Mouse (Mus musculus): ENCODE data around the gene Zscan21. TPM values are rescaled to one million over a fixed set of nuclear protein-coding genes. Genes with fewer than 3 reads are reported as not detected.

Gene Zscan21
- polyA plus RNA-seq, 1 experiment from 2014 or later: 44.2 TPM

GRCm38 (mm10) chr5:138084996-138085395, 31.7 kb upstream of the Zscan21 start, which contains the start of gene Zkscan1:
Gene Zkscan1 (plus strand): TSS chr5:138085084.
- peak within 1 kb of the TSS; percentile 99 for H3K4me3 ChIP-seq (replicated peaks; ENCODE audit: low read length)
- no peaks in the 10 kb centered on the region for H3K36me3 ChIP-seq (ENCODE audit: control insufficient read depth, insufficient read depth, low read length)
- H3K27ac ChIP-seq (ENCODE audit: low read length): peak within 1 kb of the TSS; percentile 93
- H3K9ac ChIP-seq (ENCODE audit: low read length): peak within 1 kb of the TSS; percentile 99
- no peaks in the 10 kb centered on the region for H3K9me3 ChIP-seq (replicated peaks; ENCODE audit: control insufficient read depth, low read length)
- no peaks in the 10 kb centered on the region for H3K27me3 ChIP-seq (ENCODE audit: control insufficient read depth, insufficient read depth, low read length)
- peak; percentile 92; the same call in 1 of the 2 replicates for ATAC-seq (ENCODE audit: insufficient read depth, low FRiP score)
- peak within 1 kb of the TSS; percentile 76 for H3K4me2 ChIP-seq (ENCODE audit: low read depth, low read length)
- peaks cover 6% of the 10 kb centered on the region for H3K4me1 ChIP-seq (ENCODE audit: control insufficient read depth, insufficient read depth, low read length)
- under 1% methylated on average over 27 of the region's 27 CpGs for WGBS

GRCm38 (mm10) chr5:138085421-138085911, 31.2 kb upstream of the Zscan21 start:
- H3K27me3 ChIP-seq (ENCODE audit: control insufficient read depth, insufficient read depth, low read length): no peaks in the 10 kb centered on the region
- H3K9me3 ChIP-seq (replicated peaks; ENCODE audit: control insufficient read depth, low read length): no peaks in the 10 kb centered on the region
- H3K4me1 ChIP-seq (ENCODE audit: control insufficient read depth, insufficient read depth, low read length): peaks cover 6% of the 10 kb centered on the region
- peak overlapping the region; percentile 76 for H3K4me2 ChIP-seq (ENCODE audit: low read depth, low read length)
- H3K27ac ChIP-seq (ENCODE audit: low read length): peak overlapping the region; percentile 93
- H3K9ac ChIP-seq (ENCODE audit: low read length): peak overlapping the region; percentile 99
- no peaks in the 10 kb centered on the region for H3K36me3 ChIP-seq (ENCODE audit: control insufficient read depth, insufficient read depth, low read length)
- ATAC-seq (ENCODE audit: insufficient read depth, low FRiP score): no peak
- peak overlapping the region; percentile 99 for H3K4me3 ChIP-seq (replicated peaks; ENCODE audit: low read length)
- under 1% methylated on average over 18 of the region's 18 CpGs for WGBS

GRCm38 (mm10) chr5:138086842-138087241, 29.9 kb upstream of the Zscan21 start:
- ATAC-seq (ENCODE audit: insufficient read depth, low FRiP score): no peak
- no peak overlapping the region for H3K4me3 ChIP-seq (replicated peaks; ENCODE audit: low read length)
- H3K36me3 ChIP-seq (ENCODE audit: control insufficient read depth, insufficient read depth, low read length): no peaks in the 10 kb centered on the region
- H3K27ac ChIP-seq (ENCODE audit: low read length): no peak overlapping the region
- H3K9me3 ChIP-seq (replicated peaks; ENCODE audit: control insufficient read depth, low read length): no peaks in the 10 kb centered on the region
- no peak overlapping the region for H3K9ac ChIP-seq (ENCODE audit: low read length)
- H3K4me1 ChIP-seq (ENCODE audit: control insufficient read depth, insufficient read depth, low read length): peaks cover 6% of the 10 kb centered on the region
- WGBS: 73% methylated on average over 3 of the region's 3 CpGs
- peak overlapping the region; percentile 76; the same call in 1 of the 2 replicates for H3K4me2 ChIP-seq (ENCODE audit: low read depth, low read length)
- H3K27me3 ChIP-seq (ENCODE audit: control insufficient read depth, insufficient read depth, low read length): no peaks in the 10 kb centered on the region

- Histone ChIP-seq H3K27ac (ENCODE audit: low read length) (peak overlapping the region; percentile 64; the same call in 1 of the 2 replicates), H3K4me2 (ENCODE audit: low read depth, low read length) (peak overlapping the region; percentile 11; the same call in 1 of the 2 replicates)
- ATAC-seq (ENCODE audit: insufficient read depth, low FRiP score): no peak
Measured at GRCm38 (mm10) chr5:138088366-138088765, 28.3 kb upstream of the Zscan21 start.

GRCm38 (mm10) chr5:138089108-138089551, 27.6 kb upstream of the Zscan21 start:
- H3K36me3 ChIP-seq (ENCODE audit: control insufficient read depth, insufficient read depth, low read length): no peaks in the 10 kb centered on the region
- peak; percentile 77 for ATAC-seq (ENCODE audit: insufficient read depth, low FRiP score)
- no peaks in the 10 kb centered on the region for H3K9me3 ChIP-seq (replicated peaks; ENCODE audit: control insufficient read depth, low read length)
- no peak overlapping the region for H3K4me3 ChIP-seq (replicated peaks; ENCODE audit: low read length)
- 60% methylated on average over 6 of the region's 6 CpGs for WGBS
- H3K4me1 ChIP-seq (ENCODE audit: control insufficient read depth, insufficient read depth, low read length): peaks cover 6% of the 10 kb centered on the region
- H3K9ac ChIP-seq (ENCODE audit: low read length): no peak overlapping the region
- H3K4me2 ChIP-seq (ENCODE audit: low read depth, low read length): 0 out of 2 replicates have a peak overlapping the region, but pooled peaks have one; percentile 11
- H3K27me3 ChIP-seq (ENCODE audit: control insufficient read depth, insufficient read depth, low read length): no peaks in the 10 kb centered on the region
- H3K27ac ChIP-seq (ENCODE audit: low read length): peak overlapping the region; percentile 64

More at GRCm38 (mm10) chr5:138088366-138088765, 28.3 kb upstream of the Zscan21 start:
- H3K4me1 ChIP-seq (ENCODE audit: control insufficient read depth, insufficient read depth, low read length): peaks cover 6% of the 10 kb centered on the region
- no peaks in the 10 kb centered on the region for H3K27me3 ChIP-seq (ENCODE audit: control insufficient read depth, insufficient read depth, low read length)
- no peak overlapping the region for H3K4me3 ChIP-seq (replicated peaks; ENCODE audit: low read length)
- H3K9ac ChIP-seq (ENCODE audit: low read length): no peak overlapping the region
- 69% methylated on average over 3 of the region's 3 CpGs for WGBS
- H3K36me3 ChIP-seq (ENCODE audit: control insufficient read depth, insufficient read depth, low read length): no peaks in the 10 kb centered on the region
- no peaks in the 10 kb centered on the region for H3K9me3 ChIP-seq (replicated peaks; ENCODE audit: control insufficient read depth, low read length)

- H3K9ac ChIP-seq (ENCODE audit: low read length): no peak overlapping the region
- H3K27ac ChIP-seq (ENCODE audit: low read length): no peak overlapping the region
- no peaks in the 10 kb centered on the region for H3K27me3 ChIP-seq (ENCODE audit: control insufficient read depth, insufficient read depth, low read length)
- 75% methylated on average over 3 of the region's 3 CpGs for WGBS
- H3K4me3 ChIP-seq (replicated peaks; ENCODE audit: low read length): no peak overlapping the region
- H3K4me1 ChIP-seq (ENCODE audit: control insufficient read depth, insufficient read depth, low read length): peaks cover 2% of the 10 kb centered on the region; the same call in 1 of the 2 replicates
- H3K9me3 ChIP-seq (replicated peaks; ENCODE audit: control insufficient read depth, low read length): no peaks in the 10 kb centered on the region
- no peak for ATAC-seq (ENCODE audit: insufficient read depth, low FRiP score)
- H3K4me2 ChIP-seq (ENCODE audit: low read depth, low read length): no peak overlapping the region
- no peaks in the 10 kb centered on the region for H3K36me3 ChIP-seq (ENCODE audit: control insufficient read depth, insufficient read depth, low read length)
Measured at GRCm38 (mm10) chr5:138090271-138090670, 26.4 kb upstream of the Zscan21 start.

GRCm38 (mm10) chr5:138090737-138091136, 26.0 kb upstream of the Zscan21 start:
- no peak for ATAC-seq (ENCODE audit: insufficient read depth, low FRiP score)
- no peak overlapping the region for H3K4me3 ChIP-seq (replicated peaks; ENCODE audit: low read length)
- H3K36me3 ChIP-seq (ENCODE audit: control insufficient read depth, insufficient read depth, low read length): no peaks in the 10 kb centered on the region
- no peak overlapping the region for H3K27ac ChIP-seq (ENCODE audit: low read length)
- H3K9me3 ChIP-seq (replicated peaks; ENCODE audit: control insufficient read depth, low read length): no peaks in the 10 kb centered on the region
- 94% methylated on average over 5 of the region's 5 CpGs for WGBS
- H3K27me3 ChIP-seq (ENCODE audit: control insufficient read depth, insufficient read depth, low read length): no peaks in the 10 kb centered on the region
- H3K4me2 ChIP-seq (ENCODE audit: low read depth, low read length): no peak overlapping the region
- H3K9ac ChIP-seq (ENCODE audit: low read length): no peak overlapping the region
- H3K4me1 ChIP-seq (ENCODE audit: control insufficient read depth, insufficient read depth, low read length): peaks cover 2% of the 10 kb centered on the region; the same call in 1 of the 2 replicates

GRCm38 (mm10) chr5:138092771-138093170, 23.9 kb upstream of the Zscan21 start:
- Histone ChIP-seq H3K9ac (ENCODE audit: low read length) (no peak overlapping the region), H3K4me1 (ENCODE audit: control insufficient read depth, insufficient read depth, low read length) (no peaks in the 10 kb centered on the region), H3K4me2 (ENCODE audit: low read depth, low read length) (no peak overlapping the region), H3K27ac (ENCODE audit: low read length) (no peak overlapping the region), H3K4me3 (replicated peaks; ENCODE audit: low read length) (no peak overlapping the region), H3K27me3 (ENCODE audit: control insufficient read depth, insufficient read depth, low read length) (no peaks in the 10 kb centered on the region), H3K36me3 (ENCODE audit: control insufficient read depth, insufficient read depth, low read length) (0 out of 2 replicates have a peak, but pooled peaks cover 14% of the 10 kb centered on the region), H3K9me3 (replicated peaks; ENCODE audit: control insufficient read depth, low read length) (no peaks in the 10 kb centered on the region)
- no peak for ATAC-seq (ENCODE audit: insufficient read depth, low FRiP score)
- 94% methylated on average over 4 of the region's 4 CpGs for WGBS

GRCm38 (mm10) chr5:138094474-138094873, 22.2 kb upstream of the Zscan21 start:
- no peak overlapping the region for H3K27ac ChIP-seq (ENCODE audit: low read length)
- no peak overlapping the region for H3K9ac ChIP-seq (ENCODE audit: low read length)
- H3K4me2 ChIP-seq (ENCODE audit: low read depth, low read length): no peak overlapping the region
- peaks cover 27% of the 10 kb centered on the region for H3K36me3 ChIP-seq (ENCODE audit: control insufficient read depth, insufficient read depth, low read length)
- H3K9me3 ChIP-seq (replicated peaks; ENCODE audit: control insufficient read depth, low read length): no peaks in the 10 kb centered on the region
- no peak overlapping the region for H3K4me3 ChIP-seq (replicated peaks; ENCODE audit: low read length)
- no peaks in the 10 kb centered on the region for H3K27me3 ChIP-seq (ENCODE audit: control insufficient read depth, insufficient read depth, low read length)
- WGBS: 96% methylated on average over 6 of the region's 6 CpGs
- ATAC-seq (ENCODE audit: insufficient read depth, low FRiP score): no peak
- H3K4me1 ChIP-seq (ENCODE audit: control insufficient read depth, insufficient read depth, low read length): no peaks in the 10 kb centered on the region

All from stomach, embryonic 16.5 days (tissue).